Mouse (Mus musculus) right cerebral cortex, postnatal 25 days (tissue): ENCODE data around the gene Ppp1r9a.
A peak's percentile ranks its signal among the peaks of the same experiment; 100 is the strongest.

Source experiments
- DNase-seq: peaks from one replicate; pipeline ENCODE4 v3.0.0; 2022

The Ppp1r9a gene

GRCm38 (mm10) chr6:5054446-5055095 lies 151.9 kb downstream of the Ppp1r9a start:
- no peak for DNase-seq

- no peak for DNase-seq
Observed at GRCm38 (mm10) chr6:5074736-5075135, 172.0 kb downstream of the Ppp1r9a start.

DNA sequence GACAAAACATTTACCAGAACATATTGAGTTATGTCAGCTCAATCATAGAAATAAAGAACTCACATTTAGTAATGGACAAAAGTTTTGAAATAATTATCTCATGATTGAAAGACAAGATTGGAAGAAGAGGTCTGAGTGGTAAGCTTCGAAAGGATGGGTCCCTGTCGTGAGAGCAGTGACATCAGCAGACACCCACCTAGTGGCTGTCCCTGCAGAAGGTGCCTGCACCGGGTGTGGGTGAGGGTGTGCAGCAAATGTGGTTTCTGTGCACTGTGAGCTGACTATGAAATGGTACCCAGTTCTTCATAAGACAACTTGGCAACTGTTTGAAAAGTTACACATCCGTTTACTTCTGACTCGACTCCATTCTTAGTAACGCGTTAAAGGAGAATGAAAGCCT lies 173.0 kb downstream of the Ppp1r9a start:
- no peak for DNase-seq

DNA sequence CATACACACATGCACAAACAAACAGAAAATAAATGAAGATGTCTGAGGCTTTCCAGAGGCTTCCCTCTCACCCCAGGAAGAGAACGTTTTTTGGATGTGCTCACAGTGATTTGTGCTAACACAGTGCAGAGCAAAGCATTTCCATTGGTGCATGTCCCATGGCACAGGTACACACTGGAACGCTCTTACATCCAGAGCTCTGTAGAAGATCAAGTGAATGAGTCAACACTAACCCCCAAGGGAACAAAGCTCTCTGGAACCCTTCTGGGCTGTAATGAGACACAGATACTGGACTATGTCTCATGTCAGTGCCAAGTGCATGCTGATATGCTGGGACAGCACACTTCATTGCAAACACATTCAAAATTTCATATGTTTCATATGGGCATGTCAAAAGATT lies 175.3 kb downstream of the Ppp1r9a start:
- DNase-seq = no peak

DNA sequence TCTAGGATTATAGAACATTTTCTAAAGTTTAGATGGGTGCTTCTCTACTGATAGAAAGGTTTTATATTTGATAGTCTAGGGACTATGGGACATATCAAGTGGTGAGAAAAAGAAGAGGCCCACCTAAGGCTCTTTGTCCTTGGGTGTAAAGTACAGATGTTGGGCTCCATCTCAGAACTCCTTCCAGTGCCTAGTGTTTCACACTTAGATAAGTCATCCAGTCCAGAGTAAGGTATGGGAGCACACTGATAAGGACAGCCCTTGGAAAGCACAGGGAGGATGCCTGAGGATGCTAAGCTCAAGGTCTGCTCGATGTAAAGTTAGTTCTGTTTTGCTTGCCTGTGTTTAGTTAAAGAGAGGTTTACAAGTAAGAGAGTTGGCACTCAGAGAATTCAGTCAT lies 176.4 kb downstream of the Ppp1r9a start:
- no peak for DNase-seq

DNA sequence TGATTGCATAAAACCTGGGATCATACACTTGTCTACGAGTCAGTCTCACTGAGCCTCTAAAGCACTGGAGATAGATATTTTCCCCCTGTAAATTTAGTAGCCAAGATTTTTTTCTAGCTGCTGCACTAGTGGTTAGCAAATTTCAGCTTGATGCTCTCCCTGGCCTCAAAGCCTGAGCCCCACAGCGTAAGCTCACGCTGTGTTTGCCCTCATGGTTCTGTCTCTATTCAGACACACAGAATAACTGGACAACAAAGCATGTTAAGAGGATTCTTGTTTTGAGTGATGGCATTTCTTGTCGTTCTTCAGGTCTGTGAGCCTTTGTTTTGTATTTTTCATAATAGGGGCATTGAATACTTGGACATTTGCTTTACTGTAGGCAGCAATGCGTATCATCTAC lies 177.4 kb downstream of the Ppp1r9a start:
- DNase-seq = no peak

- DNase-seq = no peak
Observed at GRCm38 (mm10) chr6:5080496-5080895, 177.8 kb downstream of the Ppp1r9a start.

DNA sequence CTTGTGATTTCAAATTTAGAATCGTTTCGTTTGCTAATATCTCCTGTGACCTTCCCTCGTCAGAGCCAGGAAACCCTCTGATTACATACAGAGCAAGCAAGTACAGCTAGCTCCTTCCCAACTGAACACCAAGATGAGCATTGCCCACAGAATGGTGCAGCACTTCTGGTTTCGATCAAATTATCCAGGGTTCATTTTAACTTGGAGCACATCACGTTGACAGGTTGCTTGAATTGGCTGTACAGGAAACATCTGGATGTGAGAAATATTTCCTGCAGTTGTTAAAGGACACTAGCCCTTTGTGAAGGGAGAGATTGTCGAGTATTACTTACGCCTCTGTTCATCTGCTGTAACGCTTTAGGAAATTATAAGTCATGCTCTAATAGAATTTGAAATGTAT lies 178.4 kb downstream of the Ppp1r9a start:
- DNase-seq = no peak

- DNase-seq = no peak
Observed at GRCm38 (mm10) chr6:5082144-5082543, 179.4 kb downstream of the Ppp1r9a start.

DNA sequence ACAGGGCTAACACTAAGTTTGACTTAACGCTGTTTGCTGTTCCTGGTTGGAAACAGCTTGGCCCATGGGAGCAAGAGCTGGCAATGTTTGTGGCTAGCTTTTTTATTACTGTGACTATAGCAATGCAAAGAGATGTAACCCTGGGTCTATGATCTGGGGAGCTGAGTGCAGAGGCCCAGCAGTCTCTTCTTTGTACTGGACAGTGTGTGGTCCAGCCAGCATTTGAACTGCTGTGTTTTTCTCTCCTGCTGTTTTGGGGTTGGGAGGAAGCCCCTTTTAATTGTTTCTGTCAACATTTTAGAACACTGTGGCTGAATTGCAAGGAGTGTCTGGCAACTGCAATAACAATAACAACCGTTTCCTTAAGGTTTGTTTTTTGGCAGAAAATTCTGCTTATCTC lies 180.0 kb downstream of the Ppp1r9a start:
- no peak for DNase-seq

DNA sequence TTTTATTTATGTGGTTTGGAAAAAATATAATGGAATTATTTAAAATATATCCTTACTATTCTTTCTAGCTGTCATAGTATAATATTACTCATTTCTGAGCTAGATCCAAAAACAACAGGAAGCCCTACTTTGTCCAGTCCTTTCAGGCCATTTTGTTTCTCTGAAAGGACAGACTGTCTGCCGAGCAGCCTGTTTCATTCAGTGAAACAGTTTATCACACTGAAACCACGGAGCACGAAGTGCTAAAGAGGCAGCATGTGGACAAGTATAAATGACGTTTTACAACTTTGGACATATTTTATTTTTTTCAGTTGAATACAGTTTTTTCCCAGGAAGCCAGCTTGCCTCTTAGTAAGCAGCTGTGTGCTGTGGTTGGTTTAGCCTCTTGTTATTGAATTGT lies 181.2 kb downstream of the Ppp1r9a start:
- DNase-seq = no peak

DNA sequence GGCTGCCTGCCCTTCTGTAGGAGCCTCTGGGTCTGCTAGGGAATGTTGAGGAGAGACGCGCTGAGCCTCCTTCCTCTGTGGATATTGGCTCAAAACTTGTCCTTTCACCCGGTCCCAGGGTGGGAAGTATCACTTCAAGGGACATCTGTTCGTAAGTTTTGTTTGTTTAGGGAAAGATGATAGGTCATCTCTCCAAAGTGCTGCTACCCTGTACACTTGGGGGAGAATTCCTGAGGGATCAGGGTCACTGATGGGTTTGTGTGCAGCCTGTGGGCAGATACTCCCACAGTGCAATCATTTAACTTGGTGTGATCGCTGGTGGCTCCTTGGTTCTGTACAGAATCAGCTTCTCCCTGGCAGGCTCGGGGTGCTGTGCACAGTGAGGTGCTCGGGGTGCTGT lies 189.2 kb downstream of the Ppp1r9a start:
- DNase-seq = no peak

- no peak for DNase-seq
Observed at GRCm38 (mm10) chr6:5092795-5093194, 190.1 kb downstream of the Ppp1r9a start.

GRCm38 (mm10) chr6:5093516-5093915 lies 190.8 kb downstream of the Ppp1r9a start:
- no peak for DNase-seq

GRCm38 (mm10) chr6:5095365-5095973 lies 192.8 kb downstream of the Ppp1r9a start:
- DNase-seq = no peak

DNA sequence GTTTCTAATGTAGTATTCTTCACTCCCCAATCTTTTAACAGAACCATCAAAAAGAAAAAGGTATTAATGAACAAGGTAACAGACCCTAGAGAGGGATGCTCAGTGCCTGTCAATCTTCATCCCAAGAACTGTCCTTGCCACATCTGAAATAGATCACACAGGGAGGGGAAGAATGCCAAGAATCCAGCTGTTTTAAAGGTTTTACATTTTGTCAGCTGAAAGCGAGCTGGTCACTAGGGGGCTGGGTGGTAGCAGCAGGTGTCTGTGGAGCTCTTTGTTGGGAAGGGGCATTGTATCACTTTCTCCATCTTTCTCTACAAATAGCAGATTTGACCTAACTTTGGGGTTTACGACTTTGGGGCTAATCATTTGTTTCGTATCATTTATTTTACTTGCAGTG lies 194.6 kb downstream of the Ppp1r9a start:
- DNase-seq = no peak

DNA sequence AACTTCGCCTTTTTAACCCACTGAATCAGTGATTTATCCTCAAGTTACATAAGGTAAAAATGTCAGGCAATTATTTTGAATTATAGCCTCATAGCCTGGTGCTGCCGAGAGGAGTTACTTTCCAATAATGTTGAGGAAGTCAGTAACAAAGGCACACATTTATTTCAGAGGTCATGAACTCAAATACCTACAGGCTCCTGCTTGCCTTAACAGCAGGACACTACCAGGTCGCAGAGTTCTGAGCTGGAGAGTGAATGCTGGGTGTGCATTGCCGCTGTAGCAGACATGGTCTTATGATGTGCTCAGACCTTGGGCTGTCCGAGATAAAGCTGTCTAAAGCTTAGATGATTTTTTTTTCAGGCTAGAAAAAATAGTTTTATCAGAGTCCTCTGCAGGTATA lies 196.6 kb downstream of the Ppp1r9a start:
- DNase-seq = no peak

DNA sequence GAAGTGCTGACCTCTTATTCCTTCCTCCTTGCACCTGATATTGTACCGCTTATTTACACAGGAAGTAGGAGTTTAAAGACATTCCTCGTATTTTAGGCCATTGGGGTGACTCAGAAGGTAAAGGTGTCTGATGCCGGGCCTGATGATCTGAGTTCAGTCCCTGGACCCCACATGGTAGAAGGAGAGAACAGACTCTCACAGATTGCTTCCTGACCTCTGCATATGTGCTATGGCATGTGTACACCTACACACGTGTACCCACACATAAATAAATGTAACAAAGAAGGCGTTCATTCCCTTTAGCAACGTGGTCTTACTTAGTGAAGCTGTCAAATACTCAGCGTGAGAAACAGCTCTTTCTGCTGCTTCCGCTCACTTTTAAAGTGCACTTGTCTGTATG lies 197.1 kb downstream of the Ppp1r9a start:
- no peak for DNase-seq

DNA sequence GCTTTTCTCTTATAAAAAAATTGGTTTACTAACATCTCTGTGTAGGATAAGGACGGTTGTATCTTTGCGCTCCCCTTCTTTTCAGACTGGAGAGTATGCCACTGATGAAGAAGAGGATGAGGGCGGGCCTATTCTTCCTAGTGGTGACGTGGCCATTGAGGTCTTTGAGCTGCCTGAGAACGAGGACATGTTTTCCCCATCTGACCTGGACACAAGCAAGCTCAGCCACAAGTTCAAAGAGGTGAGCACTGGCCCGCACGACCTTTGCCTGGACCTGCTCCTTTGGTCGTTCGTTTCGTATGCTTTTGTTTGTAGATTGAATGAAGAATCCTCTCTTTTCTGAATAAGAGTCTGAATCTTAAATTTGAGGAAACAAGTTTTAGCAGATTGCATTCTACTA lies 197.6 kb downstream of the Ppp1r9a start:
- DNase-seq = no peak

- DNase-seq = no peak
Observed at GRCm38 (mm10) chr6:5102741-5103140, 200.0 kb downstream of the Ppp1r9a start.

- no peak for DNase-seq
Observed at GRCm38 (mm10) chr6:5103769-5104168, 201.1 kb downstream of the Ppp1r9a start.

DNA sequence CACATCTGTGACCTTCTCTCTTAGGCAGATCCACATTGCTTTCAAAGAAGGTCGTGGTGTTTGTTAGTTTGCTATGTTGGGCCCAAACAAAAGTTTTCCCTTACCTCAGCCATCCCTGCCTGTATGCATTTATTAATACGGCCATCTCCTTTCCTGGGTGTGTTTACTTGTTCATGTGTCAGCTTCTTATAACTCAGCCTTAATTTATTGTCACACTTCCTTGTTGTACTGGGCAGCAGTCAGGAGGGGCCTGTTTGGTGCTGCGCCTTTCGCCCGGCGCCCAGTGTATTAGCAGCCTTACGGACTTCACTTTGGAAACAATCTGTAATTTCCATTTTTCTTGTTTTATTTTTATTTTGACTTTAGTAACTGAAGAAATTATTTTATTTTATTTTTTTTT lies 201.5 kb downstream of the Ppp1r9a start:
- no peak for DNase-seq

DNA sequence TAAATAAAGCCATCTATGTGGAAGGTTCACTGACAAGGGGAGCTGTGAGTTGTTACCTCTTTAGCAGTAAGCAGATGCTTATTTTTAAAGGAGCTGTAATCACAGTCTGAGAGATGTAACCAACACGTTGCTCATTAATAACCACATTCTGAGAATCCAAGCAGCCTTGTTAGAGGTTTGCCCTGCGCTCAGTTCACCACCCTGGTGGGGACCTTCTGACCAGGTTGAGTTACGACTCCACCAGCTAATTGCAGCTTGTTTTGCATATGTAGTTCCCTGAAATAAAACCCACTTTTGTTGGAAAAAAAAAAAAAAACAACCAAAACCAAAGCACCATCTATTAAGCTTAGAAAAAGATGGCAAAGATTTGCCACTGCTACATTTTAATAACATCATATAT lies 205.8 kb downstream of the Ppp1r9a start:
- no peak for DNase-seq

DNA sequence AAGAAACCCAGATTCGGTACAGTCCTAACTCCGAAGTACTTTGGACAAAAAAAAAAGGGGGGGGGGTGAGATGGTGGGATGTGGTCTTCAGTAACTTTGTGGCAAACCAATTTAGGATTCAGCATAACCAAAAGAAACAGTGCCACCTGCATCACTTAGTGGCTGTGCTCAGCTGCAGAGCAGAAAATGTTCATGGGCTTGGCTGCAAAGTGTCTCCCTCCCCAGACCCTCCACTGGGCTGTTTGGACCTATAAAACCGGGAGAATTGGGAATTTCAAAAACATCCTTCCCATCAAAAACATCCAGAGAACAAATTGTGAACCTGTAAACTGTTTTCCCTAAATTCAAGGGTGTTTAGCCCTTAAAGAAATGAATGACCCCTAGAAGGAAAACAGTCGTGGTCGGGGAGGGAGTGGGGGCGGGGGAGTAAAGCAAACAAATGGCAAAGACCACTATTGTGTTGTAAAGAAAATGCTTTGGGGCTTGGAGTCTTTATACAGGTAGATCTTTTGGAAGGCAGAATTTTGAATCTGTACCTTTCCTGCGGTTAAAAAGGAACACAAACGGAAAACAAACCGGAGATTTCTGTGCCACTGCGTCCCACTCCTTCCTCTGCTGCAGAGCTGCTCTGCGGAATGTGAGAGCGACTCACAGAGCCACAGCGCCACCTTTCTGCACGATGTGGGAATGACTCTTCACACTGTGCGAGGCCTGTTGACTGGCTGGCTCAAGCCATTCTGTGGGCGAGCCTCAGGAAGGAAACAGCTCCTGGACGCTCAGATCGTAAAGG lies 207.4 kb downstream of the Ppp1r9a start:
- peak; percentile 88 for DNase-seq

GRCm38 (mm10) chr6:5110715-5111048 lies 208.0 kb downstream of the Ppp1r9a start:
- no peak for DNase-seq
